Mouse (Mus musculus) kidney, postnatal 25 days (tissue): ENCODE measurements around the gene Tspyl1.

Source experiments
- DNase-seq, 2 experiments: peaks; one replicate each; pipeline ENCODE4 v3.0.0; 2021; ENCODE audit warnings: mixed read lengths in 2 of 2

Gene Tspyl1

DNA sequence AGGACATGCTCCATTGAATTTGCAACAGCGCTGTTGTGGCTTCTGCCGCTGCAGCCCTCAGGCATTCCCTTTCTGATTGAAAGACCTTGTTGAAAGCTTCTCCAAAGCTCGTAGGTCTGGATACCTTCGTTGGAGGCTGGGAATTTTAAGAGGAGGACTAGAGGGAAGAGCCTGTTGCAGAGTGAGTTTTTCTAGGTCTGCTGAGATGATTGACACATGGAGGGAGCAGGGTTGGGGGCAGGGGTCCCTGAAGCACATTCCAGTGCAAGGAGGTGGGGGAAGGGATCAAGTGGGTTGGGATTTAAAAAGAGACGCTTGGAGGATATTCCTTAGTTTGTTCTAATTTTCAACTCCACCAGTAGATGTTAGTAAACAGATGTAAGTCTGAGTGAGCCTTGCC lies 18.4 kb downstream of the Tspyl1 start:
- no peak for DNase-seq

DNA sequence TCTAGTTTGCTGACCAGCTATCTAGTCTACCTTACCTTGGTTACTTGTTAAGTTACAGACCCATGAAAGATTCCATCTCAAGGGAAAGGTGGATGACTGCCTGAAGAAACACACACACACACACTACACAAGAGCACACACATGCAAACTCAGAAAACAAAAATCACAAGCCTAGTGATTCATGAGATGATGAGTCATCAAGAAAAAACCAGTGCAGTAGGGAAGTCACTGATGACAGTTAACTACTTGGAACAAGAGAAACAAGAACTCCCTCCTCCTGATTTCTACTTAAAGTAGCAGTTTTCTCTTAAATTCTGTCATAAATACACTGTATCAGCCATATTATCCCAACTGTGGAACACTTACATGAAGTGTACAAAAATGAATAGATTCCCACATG lies 25.1 kb downstream of the Tspyl1 start:
- DNase-seq: no peak

DNA sequence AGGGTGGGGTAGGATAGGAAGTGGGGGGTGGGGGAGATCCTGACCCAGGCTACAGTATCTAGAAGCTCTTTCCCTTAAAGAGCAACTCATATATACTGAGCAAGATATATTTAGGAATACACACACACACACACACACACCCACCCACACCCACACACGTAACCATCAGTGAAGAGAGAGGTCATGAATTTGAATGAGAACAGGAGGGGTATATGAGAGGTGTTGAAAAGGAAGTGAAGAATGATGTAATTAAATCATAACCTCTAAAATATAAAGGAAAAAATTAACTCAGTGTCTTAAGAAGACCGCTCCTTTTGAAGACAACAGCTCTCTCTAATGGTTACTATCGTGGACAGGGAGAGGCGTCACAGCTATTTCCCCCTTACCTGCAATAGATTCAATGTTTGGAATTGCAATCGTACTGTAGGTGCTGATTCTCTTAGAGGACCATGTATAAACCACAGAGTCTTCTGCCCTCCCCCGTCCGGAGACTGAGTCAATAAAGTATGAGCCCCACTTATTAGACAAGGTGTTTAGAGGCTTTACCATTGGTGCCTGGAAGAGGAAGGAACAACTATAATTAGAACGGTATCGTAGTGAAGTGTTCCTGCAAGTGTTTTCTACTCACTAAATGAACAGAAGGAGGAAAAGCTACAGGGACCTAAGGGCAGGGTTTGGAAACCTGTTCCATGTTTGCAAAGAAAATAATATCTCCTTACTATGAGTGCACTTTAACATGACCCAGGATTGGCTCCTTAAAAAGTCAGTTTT lies 28.1 kb downstream of the Tspyl1 start:
- no peak for DNase-seq

DNA sequence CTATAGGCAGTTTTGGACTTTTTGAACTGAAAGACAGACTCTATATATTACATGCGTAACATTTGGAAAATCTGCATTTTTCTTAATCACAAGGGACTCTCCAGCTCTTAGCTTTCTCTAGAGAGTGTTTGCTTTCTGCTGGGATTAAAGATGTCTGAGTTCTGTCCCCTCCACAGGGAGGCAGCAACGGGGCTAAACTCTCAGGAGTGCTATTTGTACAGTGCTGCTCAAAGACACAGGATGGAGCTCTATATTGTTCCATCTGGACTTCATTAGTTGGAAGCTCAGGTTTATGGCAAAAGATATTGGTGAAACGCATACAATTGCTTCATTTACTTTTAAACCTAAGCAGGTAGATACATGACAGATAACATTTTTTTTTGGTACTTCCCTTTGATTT lies 30.5 kb downstream of the Tspyl1 start:
- DNase-seq: no peak

DNA sequence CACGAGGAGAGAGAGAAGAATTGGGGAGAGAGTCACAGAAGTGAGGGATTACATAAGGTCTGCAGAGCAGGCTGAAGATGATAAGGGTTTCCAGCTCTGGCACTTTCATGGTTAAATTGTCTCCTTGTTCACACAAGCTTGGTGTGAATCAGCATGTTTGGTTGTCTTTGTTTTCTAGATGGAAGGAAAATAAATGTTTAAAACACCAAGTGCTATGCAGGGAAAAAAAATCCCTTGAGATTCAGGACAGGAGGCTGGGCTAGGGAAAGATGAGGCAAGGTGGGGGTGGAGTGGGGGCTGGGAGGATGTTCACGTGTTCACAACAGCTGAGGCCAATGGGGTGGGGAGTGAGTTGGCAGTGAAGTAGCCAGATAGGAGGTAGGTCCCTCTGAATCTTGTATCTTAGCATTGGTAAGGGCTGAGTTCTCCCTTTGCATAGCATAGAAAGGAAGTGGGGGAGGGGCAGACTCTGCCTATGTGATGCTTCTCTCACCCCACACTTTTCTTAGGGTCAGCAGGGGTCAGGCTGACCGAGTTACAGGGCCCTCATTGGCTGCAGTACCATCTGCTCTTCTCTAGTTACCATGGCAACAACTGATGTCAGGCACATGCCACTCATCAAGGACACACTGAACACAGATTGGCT lies 34.7 kb downstream of the Tspyl1 start:
- DNase-seq: no peak

DNA sequence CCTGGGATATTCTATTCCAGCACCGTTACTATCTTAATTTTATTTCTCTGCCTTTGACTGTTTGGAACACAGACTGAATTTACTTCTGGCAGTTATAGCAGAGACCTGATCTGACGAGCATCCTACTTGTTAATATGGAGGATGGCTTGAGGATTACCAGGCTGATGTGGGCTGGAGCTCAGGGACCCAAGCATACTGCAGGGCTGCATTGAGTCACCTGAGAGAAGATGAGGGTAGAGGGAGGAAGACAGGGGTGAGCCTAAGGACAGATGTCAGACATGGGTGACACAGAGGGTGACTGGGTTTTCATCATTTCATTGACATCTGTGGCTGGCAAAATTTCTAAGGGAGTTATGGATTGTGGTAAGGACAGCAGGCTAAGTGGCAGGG lies 35.2 kb downstream of the Tspyl1 start:
- DNase-seq: no peak

DNA sequence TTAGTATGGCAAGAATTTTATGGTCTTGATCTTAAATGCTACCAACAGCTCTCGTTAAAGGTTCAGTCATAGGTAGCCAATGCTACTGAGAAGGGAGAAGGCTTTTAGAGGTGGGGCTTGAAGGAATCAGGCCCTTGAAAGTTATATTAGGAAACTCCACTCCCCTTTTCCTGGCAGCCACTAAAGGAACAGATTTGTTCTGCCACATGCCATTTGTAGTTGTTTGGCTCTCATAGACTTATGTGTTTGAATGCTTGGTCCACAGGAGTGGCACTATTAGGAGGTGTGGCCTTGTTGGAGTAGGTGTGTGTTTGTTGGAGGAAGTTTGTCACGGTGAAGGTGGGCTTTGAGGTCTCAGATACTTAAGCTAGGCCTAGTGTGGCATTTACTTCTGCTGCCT lies 38.8 kb downstream of the Tspyl1 start:
- DNase-seq: no peak

DNA sequence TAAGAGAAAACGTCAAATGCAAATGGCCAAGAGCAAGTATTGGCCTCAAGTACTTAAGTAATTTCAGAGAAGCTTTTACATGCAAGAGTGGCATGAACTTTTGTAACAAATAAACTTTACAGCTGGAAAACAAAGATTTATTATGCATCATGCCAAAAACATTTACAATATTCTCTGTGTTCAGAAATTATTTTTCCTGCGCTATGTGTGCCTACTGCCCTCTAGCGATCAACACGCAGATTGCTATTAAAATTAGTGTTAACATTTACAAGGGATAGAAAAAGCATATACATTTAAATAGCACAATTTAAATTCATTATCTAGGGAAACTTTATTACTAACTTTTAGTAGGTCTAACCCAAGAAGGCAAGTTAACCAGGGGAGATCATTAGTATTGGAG lies 44.7 kb downstream of the Tspyl1 start:
- no peak for DNase-seq

DNA sequence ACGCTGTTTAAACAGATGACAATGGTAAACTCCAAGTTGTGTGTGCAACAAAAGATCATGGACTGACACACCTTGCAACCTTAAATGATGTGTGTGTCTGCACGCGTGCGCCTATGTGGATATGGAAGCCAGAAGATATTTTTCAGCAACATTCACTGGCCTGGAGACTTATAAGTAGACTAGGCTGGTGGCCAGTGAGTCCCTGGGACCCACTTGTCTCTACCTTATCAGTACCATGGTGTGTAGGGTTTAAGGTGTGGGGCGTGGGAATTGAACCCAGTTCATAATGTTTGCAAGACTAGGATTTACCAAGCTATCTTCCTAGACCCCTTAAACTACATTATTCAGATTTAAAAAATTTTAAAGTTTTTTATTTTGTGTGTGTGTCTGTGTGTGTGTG lies 45.2 kb downstream of the Tspyl1 start:
- DNase-seq: no peak

DNA sequence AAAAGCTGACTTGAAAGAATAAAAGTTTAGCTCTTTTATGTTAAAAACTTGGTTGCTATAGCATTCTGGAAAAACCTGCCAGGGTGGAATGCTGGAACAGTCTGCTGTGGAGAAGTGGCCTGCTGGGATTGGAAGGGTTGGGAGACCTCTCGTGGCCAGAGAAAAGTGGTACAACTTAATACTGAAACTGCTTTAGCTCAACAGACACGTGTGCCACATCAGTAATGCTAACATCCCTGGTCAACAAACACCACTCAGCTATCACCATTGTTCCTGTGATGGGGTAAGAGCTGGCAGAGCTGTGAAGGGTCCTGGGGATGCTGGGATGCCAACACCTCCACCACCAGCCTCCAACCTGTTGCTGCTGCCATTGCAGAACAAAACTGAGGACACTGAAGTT lies 46.3 kb downstream of the Tspyl1 start:
- DNase-seq: peak; percentile 45 to 55
